Mouse (Mus musculus) heart, adult 11 months (tissue): ENCODE data around the gene Caprin2.
"Not testable (repeated sequence)": the region's sequence is repeated elsewhere in the genome, so short reads cannot be mapped to it uniquely, and the experiment has no call there.

Source experiments
- DNase-seq: peaks from one replicate; pipeline ENCODE4 v3.0.0; 2022

Caprin2 gene

GRCm38 (mm10) chr6:148895773-148896506 lies at the start of gene Caprin2:
Caprin2 (minus strand) TSS chr6:148896237.
- peak; percentile 99 for DNase-seq

- DNase-seq, result peak; percentile 96
Observed at GRCm38 (mm10) chr6:148944767-148945508, 48.9 kb upstream of the Caprin2 start.

DNA sequence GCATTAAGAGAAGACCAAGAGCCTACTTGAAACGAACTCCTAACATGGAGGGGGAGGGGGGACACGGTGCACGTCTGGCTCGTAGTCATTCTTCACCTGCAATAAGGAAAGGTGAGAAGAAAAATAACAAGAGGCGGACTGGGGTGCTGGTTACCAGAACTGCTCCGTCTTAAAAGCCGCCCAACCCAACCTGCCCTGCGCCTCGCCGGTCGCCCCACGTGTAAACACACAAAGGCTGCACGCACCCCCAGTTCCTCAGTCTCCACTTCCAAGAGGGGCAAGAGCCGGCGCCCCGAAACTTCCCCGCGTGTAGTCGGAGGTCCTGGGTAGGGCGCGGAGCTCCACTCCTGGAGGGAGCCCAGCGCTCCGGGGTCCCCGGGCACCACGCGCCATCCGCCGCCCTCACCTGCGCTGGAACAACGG lies 48.3 kb upstream of the Caprin2 start:
- DNase-seq, result no peak

GRCm38 (mm10) chr6:148943695-148944094 lies 47.7 kb upstream of the Caprin2 start:
- no peak for DNase-seq

- DNase-seq, result no peak
Observed at GRCm38 (mm10) chr6:148942406-148942805, 46.4 kb upstream of the Caprin2 start.

GRCm38 (mm10) chr6:148941880-148942279 lies 45.8 kb upstream of the Caprin2 start:
- DNase-seq, result no peak

GRCm38 (mm10) chr6:148940383-148940782 lies 44.3 kb upstream of the Caprin2 start:
- not testable (repeated sequence) for DNase-seq

GRCm38 (mm10) chr6:148937693-148938092 lies 41.7 kb upstream of the Caprin2 start:
- DNase-seq, result no peak

DNA sequence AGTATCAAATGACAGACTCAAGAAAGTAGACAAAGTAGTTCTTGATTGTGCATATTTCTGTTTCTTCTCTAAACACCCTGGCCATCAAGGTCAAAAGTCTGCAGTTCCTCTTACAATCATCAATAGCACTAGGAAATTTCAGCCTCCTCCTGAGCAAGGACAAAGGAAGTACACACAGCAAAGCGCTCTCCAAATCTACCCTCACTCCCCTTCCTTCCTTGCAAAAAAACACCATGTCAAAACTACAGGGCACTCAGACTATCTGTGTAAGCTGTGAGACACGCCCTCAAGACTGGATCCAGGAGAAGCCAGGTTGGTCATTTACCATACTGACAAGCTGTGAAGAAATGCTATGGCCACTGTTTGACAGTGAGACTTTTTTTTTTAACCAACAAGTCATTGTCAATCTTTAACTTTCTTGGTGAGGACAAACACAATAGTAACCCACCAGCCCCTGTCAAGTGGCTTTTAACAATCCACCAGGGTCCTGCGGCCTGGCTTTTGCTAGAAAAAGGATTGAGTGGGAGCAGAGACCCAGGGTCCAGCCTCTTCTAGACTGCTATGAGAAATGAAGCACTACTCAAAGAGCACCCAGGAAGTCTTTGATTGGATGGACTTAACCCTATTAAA lies 39.0 kb upstream of the Caprin2 start:
- DNase-seq, result no peak

- no peak for DNase-seq
Observed at GRCm38 (mm10) chr6:148931281-148931680, 35.2 kb upstream of the Caprin2 start.

GRCm38 (mm10) chr6:148918841-148919398 lies 22.9 kb upstream of the Caprin2 start:
- no peak for DNase-seq

GRCm38 (mm10) chr6:148917672-148918071 lies 21.6 kb upstream of the Caprin2 start:
- no peak for DNase-seq

DNA sequence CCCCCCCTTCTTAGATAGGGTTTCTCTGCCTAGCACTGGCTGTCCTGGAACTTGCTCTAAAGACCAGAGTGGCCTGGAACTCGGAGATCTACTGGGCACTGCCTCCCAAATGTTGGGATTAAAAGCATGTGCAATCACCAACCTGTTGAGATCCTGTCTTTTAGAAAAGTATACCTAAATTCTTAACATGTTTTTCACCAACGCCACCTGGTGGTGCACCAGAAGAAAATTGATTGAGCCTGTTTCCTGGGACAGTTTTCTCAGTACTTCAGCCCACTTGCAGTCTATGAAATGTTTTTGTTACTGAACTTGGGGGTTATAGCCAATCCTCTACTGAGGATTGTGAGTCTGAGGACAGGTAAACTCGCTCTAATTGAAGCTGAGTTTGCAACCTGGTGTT lies 20.8 kb upstream of the Caprin2 start:
- no peak for DNase-seq

DNA sequence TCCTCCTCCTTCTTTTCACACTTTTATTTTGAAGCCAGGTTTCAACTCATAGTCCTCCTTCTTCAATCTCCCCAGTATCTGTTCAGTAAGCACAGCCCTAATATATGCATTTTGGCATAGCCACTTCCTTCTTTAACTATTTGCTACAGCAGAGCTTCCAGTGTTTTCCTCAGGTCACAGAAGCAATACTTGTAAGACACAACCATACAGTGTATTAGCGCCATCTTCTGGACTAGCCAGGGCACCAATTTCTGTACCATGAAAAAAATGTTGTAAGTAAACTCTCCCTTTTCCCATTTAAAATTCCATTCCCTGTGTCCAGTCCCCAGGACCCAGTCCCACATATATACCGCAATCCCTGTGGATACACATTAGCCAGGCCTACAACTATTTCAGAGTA lies 17.9 kb upstream of the Caprin2 start:
- DNase-seq, result no peak

DNA sequence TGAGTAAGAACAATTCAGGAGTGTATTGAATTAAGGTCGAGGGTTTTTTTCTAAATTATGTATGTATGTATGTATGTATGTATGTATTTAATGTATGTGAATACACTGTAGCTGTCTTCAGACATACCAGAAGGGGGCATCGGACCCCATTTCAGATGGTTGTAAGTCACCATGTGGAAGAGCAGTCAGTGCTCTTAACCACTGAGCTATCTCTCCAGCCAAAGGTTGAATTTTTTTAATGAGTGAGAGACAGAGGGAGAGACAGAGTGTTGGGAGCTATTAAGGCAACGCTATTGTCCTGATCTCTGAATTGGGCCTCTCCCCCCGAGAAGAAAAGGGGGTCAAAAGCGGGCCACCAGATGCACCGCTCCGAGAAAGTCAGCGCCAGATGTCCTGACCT lies 15.9 kb upstream of the Caprin2 start:
- DNase-seq, result not testable (repeated sequence)

- DNase-seq, result no peak
Observed at GRCm38 (mm10) chr6:148906958-148907357, 10.9 kb upstream of the Caprin2 start.

DNA sequence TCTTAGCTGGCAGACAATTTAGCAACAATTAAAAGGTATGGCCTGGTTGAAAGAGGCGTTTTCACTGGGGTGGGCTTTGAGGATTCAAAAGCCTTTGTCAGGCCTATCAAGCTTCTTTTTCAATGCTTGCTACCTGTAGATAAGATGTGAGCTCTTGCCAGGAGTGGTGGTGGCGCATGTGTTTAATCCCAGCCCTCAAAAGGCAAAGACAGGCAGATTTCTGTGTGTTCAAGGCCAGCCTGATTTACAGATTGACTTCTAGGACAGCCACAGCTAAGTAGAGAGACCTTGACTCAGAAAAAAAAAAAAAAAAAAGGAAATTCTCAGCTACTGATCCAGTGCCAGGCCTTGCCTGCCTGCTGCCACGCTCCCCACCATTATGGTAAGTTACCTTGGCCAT lies 6.7 kb upstream of the Caprin2 start:
- DNase-seq, result no peak

GRCm38 (mm10) chr6:148896507-148896851 lies 442 bp upstream of the Caprin2 start:
- no peak for DNase-seq

- DNase-seq, result no peak
Observed at GRCm38 (mm10) chr6:148894888-148895772, 907 bp downstream of the Caprin2 start.

DNA sequence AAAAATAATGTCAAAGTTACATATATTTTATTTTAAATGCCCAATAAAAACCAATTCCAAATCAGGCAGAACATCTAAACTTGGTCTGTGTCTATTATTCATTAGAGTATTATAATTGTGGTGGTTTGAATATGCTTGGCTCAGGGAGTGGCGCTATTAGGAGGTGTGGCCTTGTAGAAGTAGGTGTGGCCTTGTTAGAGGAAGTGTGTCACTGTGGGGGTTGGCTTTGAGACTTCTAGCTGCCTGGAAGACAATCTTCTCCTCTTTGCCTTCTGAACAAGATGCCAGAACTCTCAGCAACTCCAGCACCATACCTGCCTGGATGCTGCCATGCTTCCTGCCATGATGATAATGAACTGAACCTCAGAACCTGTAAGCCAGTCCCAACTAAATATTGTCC lies 22.1 kb downstream of the Caprin2 start:
- DNase-seq, result no peak

GRCm38 (mm10) chr6:148845629-148846028 lies 50.4 kb downstream of the Caprin2 start:
- DNase-seq, result no peak

DNA sequence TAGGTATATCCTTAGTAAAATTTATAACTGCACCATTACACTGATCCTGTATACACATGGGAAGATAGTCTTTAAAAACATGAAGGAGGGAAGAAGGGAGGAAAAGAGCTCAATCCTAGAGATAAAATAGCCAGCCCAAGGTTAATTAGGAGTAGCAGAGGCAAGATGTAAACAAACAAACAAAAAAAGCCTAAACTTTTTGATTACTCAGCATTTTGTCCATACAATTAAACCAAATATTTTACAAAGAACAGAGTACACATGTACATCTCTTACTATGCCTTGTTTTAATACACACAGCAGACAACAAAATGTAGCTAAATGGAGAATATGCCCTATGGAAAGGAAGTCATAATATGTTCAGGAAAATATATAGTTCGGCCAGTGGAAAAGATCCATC lies 54.3 kb downstream of the Caprin2 start:
- no peak for DNase-seq

- DNase-seq, result no peak
Observed at GRCm38 (mm10) chr6:148838460-148838859, 57.6 kb downstream of the Caprin2 start.
